1 mouse cellular context compared by ENCODE assay signal in genomic region chr19:46037243-46037924, GRCm38 (mm10).
TF ChIP-seq lines count a peak whose summit lies in the region.

No protein-coding gene starts in this region.

TF ChIP-seq in CH12.LX, 34 proteins besides CTCF, POLR2A, EP300 and RAD21:
- TF ChIP-seq NELFE (IDR thresholded peaks at IDR 0.05; ENCODE audit: low read depth, low read length) = no peak
- no peak for TF ChIP-seq MAX (IDR thresholded peaks at IDR 0.05; ENCODE audit: low read length)
- no peak for TF ChIP-seq BHLHE40 (IDR thresholded peaks at IDR 0.05; ENCODE audit: low read depth, low read length)
- TF ChIP-seq USF1 (IDR thresholded peaks at IDR 0.05; ENCODE audit: low read depth, low read length) = no peak
- TF ChIP-seq JUND (conservative IDR thresholded peaks at IDR 0.05; ENCODE audit: low read depth, low read length) = no peak
- TF ChIP-seq MXI1 (IDR thresholded peaks at IDR 0.05; ENCODE audit: low read depth, low read length) = no peak
- no peak for TF ChIP-seq ELF1 (IDR thresholded peaks at IDR 0.05; ENCODE audit: low read depth, low read length)
- TF ChIP-seq GABPA (IDR thresholded peaks at IDR 0.05; ENCODE audit: insufficient replicate concordance, low read depth, low read length) = no peak
- no peak for TF ChIP-seq PAX5 (IDR thresholded peaks at IDR 0.05; ENCODE audit: low read length)
- TF ChIP-seq MAZ (IDR thresholded peaks at IDR 0.05; ENCODE audit: low read depth, low read length) = no peak
- TF ChIP-seq E2F4 (IDR thresholded peaks at IDR 0.05; ENCODE audit: insufficient replicate concordance, low read depth, low read length) = no peak
